Mouse (Mus musculus) CH12.LX (cell line): Measurements from ENCODE around the gene 4930544D05Rik. TPM values are rescaled to one million over a fixed set of nuclear protein-coding genes. Genes with fewer than 3 reads are reported as not detected.

Experiments used
- DNase-seq: peaks from one replicate; pipeline ENCODE4 v3.0.0-alpha.2; 2013; ENCODE audit errors: extremely low read depth
- H3K27ac ChIP-seq: 2 replicates; pipeline ENCODE4 v1.5.1; 2012; ENCODE audit warnings: low read depth, mild to moderate bottlenecking, control low read depth, moderate library complexity; ENCODE audit not compliant: insufficient read depth
- H3K27me3 ChIP-seq: replicated peaks from 2 replicates; pipeline ENCODE3; 2012; ENCODE audit warnings: inconsistent platforms
- H3K36me3 ChIP-seq, 2 experiments: replicated peaks in 1 of 2; 2 replicates each; pipeline versions ENCODE3 to v1.6.1; 2012; ENCODE audit warnings: inconsistent platforms in 1 of 2, low read length in 1 of 2, mild to moderate bottlenecking in 1 of 2, mixed read lengths in 1 of 2, moderate library complexity in 1 of 2; ENCODE audit not compliant: control insufficient read depth in 1 of 2, insufficient read depth in 1 of 2
- H3K4me1 ChIP-seq, 2 experiments: 2 replicates each; pipeline ENCODE4 v1.6.1; 2012; ENCODE audit warnings: inconsistent platforms in 1 of 2, moderate library complexity in 1 of 2; ENCODE audit not compliant: insufficient read depth in 2 of 2, control insufficient read depth in 1 of 2
- H3K4me2 ChIP-seq: 2 replicates; pipeline ENCODE4 v1.6.1; 2012; ENCODE audit warnings: low read depth, mild to moderate bottlenecking, control low read depth; ENCODE audit not compliant: poor library complexity, insufficient read depth, severe bottlenecking
- H3K4me3 ChIP-seq, 3 experiments: fragments of 150-350 bp in 1 of 3; sonication (generic) in 1 of 3; replicated peaks in 1 of 3; 2 replicates each; pipeline versions ENCODE3 to v1.5.1; 2011 to 2012; ENCODE audit warnings: low read depth in 2 of 3, low read length in 2 of 3, mild to moderate bottlenecking in 2 of 3, moderate library complexity in 2 of 3, control low read depth in 1 of 3, improper control_type of control experiment in 1 of 3, inconsistent platforms in 1 of 3, mixed read lengths in 1 of 3; ENCODE audit not compliant: poor library complexity in 1 of 3
- H3K79me2 ChIP-seq: replicated peaks from 2 replicates; pipeline ENCODE4 v1.6.1; 2012; ENCODE audit warnings: mild to moderate bottlenecking, moderate library complexity; ENCODE audit not compliant: control insufficient read depth, poor library complexity, insufficient read depth, severe bottlenecking; ENCODE audit errors: extremely low read depth
- H3K9ac ChIP-seq: 2 replicates; pipeline ENCODE4 v1.6.1; 2012; ENCODE audit warnings: low read depth, mild to moderate bottlenecking, control low read depth, moderate library complexity; ENCODE audit not compliant: insufficient read depth
- H3K9me3 ChIP-seq: replicated peaks from 2 replicates; pipeline ENCODE3; 2012; ENCODE audit warnings: low read length, inconsistent platforms, mixed read lengths
- BHLHE40 ChIP-seq: IDR thresholded peaks from 2 replicates; pipeline ENCODE4 v1.6.1; 2011; ENCODE audit warnings: mild to moderate bottlenecking, low read depth, low read length, improper control_type of control experiment
- CHD1 ChIP-seq: IDR thresholded peaks from 2 replicates; pipeline ENCODE4 v1.6.1; 2012; ENCODE audit warnings: low read depth, low read length, improper control_type of control experiment, inconsistent platforms
- ELF1 ChIP-seq: IDR thresholded peaks from 2 replicates; pipeline ENCODE4 v1.6.1; 2014; ENCODE audit warnings: low read depth, mild to moderate bottlenecking, inconsistent platforms, low read length, improper control_type of control experiment
- EP300 ChIP-seq: IDR thresholded peaks from 2 replicates; pipeline ENCODE4 v1.6.1; 2011; ENCODE audit warnings: low read length, improper control_type of control experiment
- GABPA ChIP-seq: IDR thresholded peaks from 2 replicates; pipeline ENCODE4 v1.6.1; 2012; ENCODE audit warnings: low read depth, low read length, improper control_type of control experiment, inconsistent platforms; ENCODE audit not compliant: insufficient replicate concordance
- IRF4 ChIP-seq: IDR thresholded peaks from 2 replicates; pipeline ENCODE4 v1.6.1; 2014; ENCODE audit warnings: low read depth, mild to moderate bottlenecking, inconsistent platforms, low read length, improper control_type of control experiment
- JUN ChIP-seq: IDR thresholded peaks from 2 replicates; pipeline ENCODE4 v1.6.1; 2011; ENCODE audit warnings: low read depth, mild to moderate bottlenecking, low read length, improper control_type of control experiment, moderate library complexity; ENCODE audit not compliant: insufficient read depth
- JUND ChIP-seq: conservative IDR thresholded peaks from 2 replicates; pipeline ENCODE4 v1.6.1; 2011; ENCODE audit warnings: low read depth, low read length, improper control_type of control experiment
- MAFK ChIP-seq: IDR thresholded peaks from 2 replicates; pipeline ENCODE4 v1.6.1; 2011; ENCODE audit warnings: low read length, improper control_type of control experiment; ENCODE audit not compliant: insufficient replicate concordance
- MAZ ChIP-seq: IDR thresholded peaks from 2 replicates; pipeline ENCODE4 v1.6.1; 2012; ENCODE audit warnings: low read depth, mild to moderate bottlenecking, inconsistent platforms, low read length, improper control_type of control experiment, moderate library complexity
- MYC ChIP-seq: IDR thresholded peaks from 2 replicates; pipeline ENCODE4 v1.6.1; 2011; ENCODE audit warnings: low read depth, mild to moderate bottlenecking, improper control_type of control experiment, low read length
- NELFE ChIP-seq: IDR thresholded peaks from 2 replicates; pipeline ENCODE4 v1.6.1; 2011; ENCODE audit warnings: low read depth, low read length, improper control_type of control experiment
- NRF1 ChIP-seq: IDR thresholded peaks from 2 replicates; pipeline ENCODE4 v1.6.1; 2014; ENCODE audit warnings: low read depth, mild to moderate bottlenecking, inconsistent platforms, low read length, improper control_type of control experiment, moderate library complexity
- POLR2A ChIP-seq: IDR thresholded peaks from 2 replicates; pipeline ENCODE4 v1.6.1; 2011; ENCODE audit warnings: low read depth, mild to moderate bottlenecking, improper control_type of control experiment, low read length
- POLR2AphosphoS2 ChIP-seq: IDR thresholded peaks from 2 replicates; pipeline ENCODE4 v1.6.1; 2011; ENCODE audit warnings: low read depth, low read length, improper control_type of control experiment
- RAD21 ChIP-seq: IDR thresholded peaks from 2 replicates; pipeline ENCODE4 v1.6.1; 2011; ENCODE audit warnings: low read depth, mild to moderate bottlenecking, low read length, improper control_type of control experiment, moderate library complexity
- RCOR1 ChIP-seq: conservative IDR thresholded peaks from 2 replicates; pipeline ENCODE4 v1.6.1; 2012; ENCODE audit warnings: low read depth, mild to moderate bottlenecking, inconsistent platforms, low read length, improper control_type of control experiment
- TBP ChIP-seq: conservative IDR thresholded peaks from 2 replicates; pipeline ENCODE4 v1.6.1; 2011; ENCODE audit warnings: low read depth, low read length, improper control_type of control experiment
- UBTF ChIP-seq: IDR thresholded peaks from 2 replicates; pipeline ENCODE4 v1.6.1; 2012; ENCODE audit warnings: low read depth, mild to moderate bottlenecking, inconsistent platforms, low read length, improper control_type of control experiment, moderate library complexity
- USF1 ChIP-seq: IDR thresholded peaks from 2 replicates; pipeline ENCODE4 v1.6.1; 2014; ENCODE audit warnings: low read depth, mild to moderate bottlenecking, inconsistent platforms, low read length, improper control_type of control experiment
- USF2 ChIP-seq: conservative IDR thresholded peaks from 2 replicates; pipeline ENCODE4 v1.6.1; 2011; ENCODE audit warnings: low read depth, low read length, improper control_type of control experiment
- ZNF384 ChIP-seq: IDR thresholded peaks from 2 replicates; pipeline ENCODE4 v1.6.1; 2012; ENCODE audit warnings: low read depth, low read length, improper control_type of control experiment, inconsistent platforms
- dilution Hi-C: fragments of 300-500 bp; cut with MboI; formaldehyde crosslinking; loops from 2 replicates; pipeline ENCODE4 v1.14.3; 2020; ENCODE audit warnings: low sequenced_read_pairs; ENCODE audit not compliant: extremely low pct_unique_long_range_greater_than_20kb, extremely low pct_ligation_motif_present
- in situ Hi-C: fragments of 300-500 bp; cut with MboI; formaldehyde crosslinking; loops from 3 replicates; pipeline ENCODE4 v1.14.3; 2019; ENCODE audit warnings: low sequenced_read_pairs, low pct_ligation_motif_present, low pct_unique_long_range_greater_than_20kb, mixed read lengths
- polyA plus RNA-seq: library from polyadenylated mRNA; unstranded; fragments of >175 nt; gene quantifications from 2 replicates; pipeline ENCODE4 v1.2.1, GENCODE M21; 2012; ENCODE audit warnings: low read depth; ENCODE audit not compliant: insufficient read length
- total RNA-seq, 2 experiments: library from RNA; depleted of rRNA; stranded (reverse); fragments of 300-350 nt in 1 of 2; fragments of >200 nt in 1 of 2; gene quantifications; 2 replicates each; pipeline ENCODE4 v1.2.3; 2012 to 2014

Gene 4930544D05Rik
- total and polyA plus RNA-seq, 3 experiments: 0.17 TPM; not detected in 2

GRCm38 (mm10) chr11:70663101-70663500, 47.5 kb downstream of the 4930544D05Rik start:
- no peak for DNase-seq
- dilution Hi-C loops: no loop called here
- H3K27ac ChIP-seq: no peak overlapping the region
- H3K4me2 ChIP-seq: no peak overlapping the region
- H3K36me3 ChIP-seq: peaks cover 46 to 91% of the 10 kb centered on the region in 2 experiments
- in situ Hi-C loops: no loop called here
- H3K79me2 ChIP-seq: peaks cover 19% of the 10 kb centered on the region
- H3K4me3 ChIP-seq: no peak overlapping the region
- no peak overlapping the region for H3K9ac ChIP-seq
- no peaks in the 10 kb centered on the region for H3K27me3 ChIP-seq
- peaks cover 10 to 25% of the 10 kb centered on the region in 2 experiments for H3K4me1 ChIP-seq
- no peaks in the 10 kb centered on the region for H3K9me3 ChIP-seq
- no peak for TF ChIP-seq UBTF
- TF ChIP-seq NELFE: no peak
- TF ChIP-seq ELF1: no peak
- no peak for TF ChIP-seq MYC
- no peak for TF ChIP-seq TBP
- TF ChIP-seq CHD1: no peak
- no peak for TF ChIP-seq IRF4
- no peak for TF ChIP-seq MAZ
- no peak for TF ChIP-seq POLR2AphosphoS2
- TF ChIP-seq ZNF384: no peak
- no peak for TF ChIP-seq POLR2A
- no peak for TF ChIP-seq GABPA
- TF ChIP-seq USF1: no peak
- TF ChIP-seq JUN: no peak
- no peak for TF ChIP-seq NRF1
- TF ChIP-seq, all 38 proteins: peak for 0

DNA sequence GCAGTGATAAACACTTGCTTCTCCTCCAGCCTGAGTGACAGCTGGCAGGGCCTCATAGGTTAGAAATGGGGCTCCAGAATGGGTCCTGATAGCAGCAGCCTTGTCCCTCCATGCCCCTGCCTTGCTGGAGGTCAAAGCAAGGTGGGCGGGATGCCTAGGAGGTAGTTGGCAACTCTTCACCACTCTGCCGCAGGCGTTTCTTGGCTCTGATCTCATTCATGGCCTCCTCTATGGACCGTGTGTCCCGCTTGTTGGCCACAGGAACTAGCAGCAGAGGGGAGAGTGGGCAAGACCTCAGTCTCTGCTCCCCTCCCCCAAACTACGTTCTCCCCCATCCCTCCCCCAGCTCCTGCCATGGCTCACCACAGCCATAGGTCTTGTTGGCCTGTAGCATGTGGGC, 48.3 kb downstream of the 4930544D05Rik start:
- no peaks in the 10 kb centered on the region for H3K27me3 ChIP-seq
- H3K79me2 ChIP-seq: peaks cover 22% of the 10 kb centered on the region
- in situ Hi-C loops: no loop called here
- peaks cover 10 to 19% of the 10 kb centered on the region in 2 experiments for H3K4me1 ChIP-seq
- H3K4me2 ChIP-seq: no peak overlapping the region
- DNase-seq: no peak
- no peak overlapping the region for H3K4me3 ChIP-seq
- TF ChIP-seq POLR2A: no peak
- TF ChIP-seq ELF1: no peak
- TF ChIP-seq BHLHE40: no peak
- TF ChIP-seq UBTF: no peak
- no peak for TF ChIP-seq RCOR1
- TF ChIP-seq USF2: no peak
- no peak for TF ChIP-seq RAD21
- no peak for TF ChIP-seq TBP
- no peak for TF ChIP-seq EP300
- no peak for TF ChIP-seq JUND
- no peak for TF ChIP-seq ZNF384
- TF ChIP-seq MAFK: no peak
- TF ChIP-seq NELFE: no peak
- no peak for TF ChIP-seq IRF4
- no peaks in the 10 kb centered on the region for H3K9me3 ChIP-seq
- peaks cover 46 to 83% of the 10 kb centered on the region in 2 experiments for H3K36me3 ChIP-seq
- dilution Hi-C loops: no loop called here
- no peak overlapping the region for H3K27ac ChIP-seq
- H3K9ac ChIP-seq: no peak overlapping the region
